Mouse (Mus musculus) neural tube, embryonic 15.5 days (tissue): ENCODE results near the gene Tmem204. TPM values are rescaled to one million over a fixed set of nuclear protein-coding genes. Genes with fewer than 3 reads are reported as not detected.

Source experiments
- ATAC-seq: fragments of 200-750 bp; cut with Nextera tagmentation; 2 replicates; pipeline ENCODE4 v1.8.0; 2017; ENCODE audit warnings: mild to moderate bottlenecking, moderate TSS enrichment, moderate library complexity; ENCODE audit not compliant: low FRiP score
- H3K27ac ChIP-seq: fragments of 300-500 bp; sonication (generic); replicated peaks from 2 replicates; pipeline ENCODE4 v1.5.1; 2015; ENCODE audit warnings: mild to moderate bottlenecking, inconsistent platforms
- H3K27me3 ChIP-seq: fragments of 300-500 bp; sonication (generic); replicated peaks from 2 replicates; pipeline ENCODE4 v1.6.1; 2015; ENCODE audit warnings: inconsistent platforms
- H3K36me3 ChIP-seq: fragments of 300-500 bp; sonication (generic); 2 replicates; pipeline ENCODE4 v1.6.1; 2015; ENCODE audit warnings: inconsistent platforms
- H3K4me1 ChIP-seq: fragments of 300-500 bp; sonication (generic); 2 replicates; pipeline ENCODE4 v1.6.1; 2015; ENCODE audit warnings: inconsistent platforms
- H3K4me2 ChIP-seq: fragments of 300-500 bp; sonication (generic); 2 replicates; pipeline ENCODE4 v1.6.1; 2015; ENCODE audit warnings: inconsistent platforms, mild to moderate bottlenecking, moderate library complexity
- H3K4me3 ChIP-seq: fragments of 300-500 bp; sonication (generic); replicated peaks from 2 replicates; pipeline ENCODE4 v1.5.1; 2015; ENCODE audit warnings: mild to moderate bottlenecking, inconsistent platforms
- H3K9ac ChIP-seq: fragments of 300-500 bp; sonication (generic); replicated peaks from 2 replicates; pipeline ENCODE4 v1.6.1; 2015; ENCODE audit warnings: mild to moderate bottlenecking, inconsistent platforms
- H3K9me3 ChIP-seq: fragments of 300-500 bp; sonication (generic); replicated peaks from 2 replicates; pipeline ENCODE4 v1.6.1; 2016; ENCODE audit warnings: inconsistent platforms
- WGBS: fragments of 180-500 bp; shearing (Covaris S2); methylation state at CpG from one replicate; pipeline ENCODE4 v1.1.7; 2015; ENCODE audit warnings: mixed read lengths; 5-methylcytosine and 5-hydroxymethylcytosine counted together
- polyA plus RNA-seq: library from polyadenylated mRNA; unstranded; fragments of >200 nt; fragmentation: Nextera tagmentation; extraction: Ambion mirVana; gene quantifications from 2 replicates; pipeline ENCODE4 v1.2.1, GENCODE M21; 2015

The Tmem204 gene
- polyA plus RNA-seq, 1 experiment from 2014 or later, result 11.4 TPM

- H3K4me1 ChIP-seq, result peaks cover 36% of the 10 kb centered on the region
- H3K27me3 ChIP-seq, result no peaks in the 10 kb centered on the region
- WGBS, result under 1% methylated on average over 72 of the region's 81 CpGs
Observed at GRCm38 (mm10) chr17:25013606-25014501, 69.5 kb downstream of the Tmem204 start.

More at GRCm38 (mm10) chr17:25013606-25014501, 69.5 kb downstream of the Tmem204 start:
- peak overlapping the region; percentile 86 for H3K4me3 ChIP-seq
- H3K9ac ChIP-seq, result peak overlapping the region; percentile 89
- H3K27ac ChIP-seq, result peak overlapping the region; percentile 68
- no peaks in the 10 kb centered on the region for H3K9me3 ChIP-seq
- peak overlapping the region; percentile 99 for H3K4me2 ChIP-seq
- H3K36me3 ChIP-seq, result peaks cover 25% of the 10 kb centered on the region
- ATAC-seq, result no peak

Other genes starting within 250 kb of the Tmem204 start
- 74.7 and 78.9 TPM in 2 replicates for gene Hagh, start 243.4 kb downstream of the Tmem204 start, polyA plus RNA-seq
- gene Fahd1, start 233.2 kb downstream of the Tmem204 start, polyA plus RNA-seq, result 26.0 and 26.4 TPM in 2 replicates
- 0.06 and 0.78 TPM in 2 replicates for gene Igfals, start 217.6 kb downstream of the Tmem204 start, polyA plus RNA-seq
- 63.2 and 68.9 TPM in 2 replicates for gene Nubp2, start 197.2 kb downstream of the Tmem204 start, polyA plus RNA-seq
- gene Spsb3, start 196.9 kb downstream of the Tmem204 start, polyA plus RNA-seq, result 77.6 and 84.2 TPM in 2 replicates
- 27.9 and 31.3 TPM in 2 replicates for gene Eme2, start 188.5 kb downstream of the Tmem204 start, polyA plus RNA-seq
- gene Mrps34, start 188.5 kb downstream of the Tmem204 start, polyA plus RNA-seq, result 89.0 and 89.5 TPM in 2 replicates
- 92.9 and 105 TPM in 2 replicates for gene Nme3, start 187.1 kb downstream of the Tmem204 start, polyA plus RNA-seq
- gene Mapk8ip3, start 146.6 kb downstream of the Tmem204 start, polyA plus RNA-seq, result 82.3 and 87.2 TPM in 2 replicates
- 81.4 and 102 TPM in 2 replicates for gene Jpt2, start 122.9 kb downstream of the Tmem204 start, polyA plus RNA-seq
- gene Cramp1l, start 67.8 kb downstream of the Tmem204 start, polyA plus RNA-seq, result 5.3 and 5.5 TPM in 2 replicates
- 15.7 and 18.6 TPM in 2 replicates for gene Ift140, start 67.5 kb downstream of the Tmem204 start, polyA plus RNA-seq
- gene Telo2, start 32.4 kb upstream of the Tmem204 start, polyA plus RNA-seq, result 56.5 and 57.6 TPM in 2 replicates
- gene Ptx4, start 37.2 kb upstream of the Tmem204 start, polyA plus RNA-seq, result 0.13 TPM in 1 of 2 replicates, not detected in the other
- 25.1 and 28.7 TPM in 2 replicates for gene Clcn7, start 49.8 kb upstream of the Tmem204 start, polyA plus RNA-seq
- gene Ccdc154, start 78.9 kb upstream of the Tmem204 start, polyA plus RNA-seq, result not detected in 2 replicates
- gene Gm38655, start 91.9 kb upstream of the Tmem204 start, polyA plus RNA-seq, result not detected in 2 replicates
- 31.5 and 31.7 TPM in 2 replicates for gene BC003965, start 101.0 kb upstream of the Tmem204 start, polyA plus RNA-seq
- 14.1 and 14.8 TPM in 2 replicates for gene Unkl, start 104.8 kb upstream of the Tmem204 start, polyA plus RNA-seq
- 99.6 and 110 TPM in 2 replicates for gene Gnptg, start 156.5 kb upstream of the Tmem204 start, polyA plus RNA-seq
- gene Tsr3, start 156.6 kb upstream of the Tmem204 start, polyA plus RNA-seq, result 57.8 and 60.2 TPM in 2 replicates
- 9.9 and 10.3 TPM in 2 replicates for gene Baiap3, start 172.8 kb upstream of the Tmem204 start, polyA plus RNA-seq
- gene Ube2i, start 191.0 kb upstream of the Tmem204 start, polyA plus RNA-seq, result 400 and 434 TPM in 2 replicates
- gene Prss34, start 214.8 kb upstream of the Tmem204 start, polyA plus RNA-seq, result 0.13 and 0.14 TPM in 2 replicates
- not detected in 2 replicates for gene Prss28, start 225.1 kb upstream of the Tmem204 start, polyA plus RNA-seq
- gene Prss29, start 235.1 kb upstream of the Tmem204 start, polyA plus RNA-seq, result not detected in 2 replicates